Mouse (Mus musculus) MEL (cell line): ENCODE data around the gene Nfkbie. TPM values are rescaled to one million over a fixed set of nuclear protein-coding genes. Genes with fewer than 3 reads are reported as not detected.

ENCODE experiments used
- DNase-seq: peaks from one replicate; pipeline ENCODE4 v3.0.0; 2011; ENCODE audit warnings: low read depth, low spot score
- H3K27ac ChIP-seq: 2 replicates; pipeline ENCODE4 v1.5.1; 2012; ENCODE audit warnings: low read depth, mild to moderate bottlenecking, control low read depth, low read length, moderate library complexity; ENCODE audit not compliant: control insufficient read depth
- H3K27me3 ChIP-seq, 2 experiments: fragments of 150-350 bp in 1 of 2; sonication (generic) in 1 of 2; 2 replicates each; pipeline ENCODE4 v1.6.1; 2012; ENCODE audit warnings: low read length in 2 of 2, mild to moderate bottlenecking in 2 of 2, improper control_type of control experiment in 1 of 2, moderate library complexity in 1 of 2; ENCODE audit not compliant: insufficient read depth in 2 of 2, control insufficient read depth in 1 of 2
- H3K36me3 ChIP-seq, 2 experiments: 2 replicates each; pipeline ENCODE4 v1.6.1; 2012 to 2014; ENCODE audit warnings: low read length in 2 of 2, improper control_type of control experiment in 1 of 2, inconsistent platforms in 1 of 2, mild to moderate bottlenecking in 1 of 2; ENCODE audit not compliant: insufficient read depth in 2 of 2, control insufficient read depth in 1 of 2
- H3K4me1 ChIP-seq, 2 experiments: fragments of 150-350 bp in 1 of 2; sonication (generic) in 1 of 2; 2 replicates each; pipeline ENCODE4 v1.6.1; 2012; ENCODE audit warnings: low read length in 2 of 2, improper control_type of control experiment in 1 of 2, mild to moderate bottlenecking in 1 of 2; ENCODE audit not compliant: insufficient read depth in 2 of 2, control insufficient read depth in 1 of 2
- H3K4me3 ChIP-seq, 2 experiments: fragments of 150-350 bp in 1 of 2; sonication (generic) in 1 of 2; 2 replicates each; pipeline ENCODE4 v1.5.1; 2012; ENCODE audit warnings: low read depth in 2 of 2, low read length in 2 of 2, mild to moderate bottlenecking in 2 of 2, moderate library complexity in 2 of 2, control low read depth in 1 of 2, improper control_type of control experiment in 1 of 2; ENCODE audit not compliant: control insufficient read depth in 1 of 2, insufficient read depth in 1 of 2
- H3K79me2 ChIP-seq: 2 replicates; pipeline ENCODE4 v1.6.1; 2012; ENCODE audit warnings: mild to moderate bottlenecking, low read length, moderate library complexity; ENCODE audit not compliant: control insufficient read depth, poor library complexity, insufficient read depth
- H3K9ac ChIP-seq: 2 replicates; pipeline ENCODE4 v1.6.1; 2012; ENCODE audit warnings: low read depth, mild to moderate bottlenecking, control low read depth, low read length, moderate library complexity; ENCODE audit not compliant: control insufficient read depth, poor library complexity, severe bottlenecking
- H3K9me3 ChIP-seq: fragments of 150-350 bp; sonication (generic); replicated peaks from 2 replicates; pipeline ENCODE4 v1.6.1; 2012; ENCODE audit warnings: mild to moderate bottlenecking, low read length, improper control_type of control experiment, moderate library complexity; ENCODE audit not compliant: insufficient read depth
- BHLHE40 ChIP-seq: IDR thresholded peaks from 2 replicates; pipeline ENCODE4 v1.6.1; 2012; ENCODE audit warnings: low read depth, mild to moderate bottlenecking, inconsistent platforms, low read length, improper control_type of control experiment, borderline replicate concordance
- CHD2 ChIP-seq: IDR thresholded peaks from 2 replicates; pipeline ENCODE4 v1.6.1; 2011; ENCODE audit warnings: low read length, improper control_type of control experiment
- CTCF ChIP-seq, 3 experiments: IDR thresholded peaks in 2 of 3; conservative IDR thresholded peaks in 1 of 3; 2 replicates each; pipeline ENCODE4 v1.5.1; 2011 to 2012; ENCODE audit warnings: low read length in 3 of 3, low read depth in 2 of 3, mild to moderate bottlenecking in 2 of 3, improper control_type of control experiment in 1 of 3, inconsistent platforms in 1 of 3, mixed read lengths in 1 of 3, moderate library complexity in 1 of 3; ENCODE audit not compliant: control insufficient read depth in 1 of 3, insufficient read depth in 1 of 3, poor library complexity in 1 of 3, severe bottlenecking in 1 of 3
- E2F4 ChIP-seq: IDR thresholded peaks from 2 replicates; pipeline ENCODE4 v1.6.1; 2011; ENCODE audit warnings: low read depth, low read length, improper control_type of control experiment, borderline replicate concordance
- GABPA ChIP-seq: IDR thresholded peaks from 2 replicates; pipeline ENCODE4 v1.6.1; 2012; ENCODE audit warnings: low read depth, mild to moderate bottlenecking, inconsistent platforms, low read length, improper control_type of control experiment, moderate library complexity
- JUND ChIP-seq: IDR thresholded peaks from 2 replicates; pipeline ENCODE4 v1.6.1; 2011; ENCODE audit warnings: low read depth, mild to moderate bottlenecking, improper control_type of control experiment, low read length
- MAFK ChIP-seq: IDR thresholded peaks from 2 replicates; pipeline ENCODE4 v1.6.1; 2011; ENCODE audit warnings: low read depth, mild to moderate bottlenecking, low read length, improper control_type of control experiment, borderline replicate concordance
- MAX ChIP-seq: IDR thresholded peaks from 2 replicates; pipeline ENCODE4 v1.6.1; 2011; ENCODE audit warnings: low read length, improper control_type of control experiment
- MAZ ChIP-seq: IDR thresholded peaks from 2 replicates; pipeline ENCODE4 v1.6.1; 2012; ENCODE audit warnings: low read depth, mild to moderate bottlenecking, inconsistent platforms, low read length, improper control_type of control experiment
- MEF2A ChIP-seq: IDR thresholded peaks from 2 replicates; pipeline ENCODE4 v1.6.1; 2014; ENCODE audit warnings: low read depth, mild to moderate bottlenecking, inconsistent platforms, low read length, improper control_type of control experiment; ENCODE audit not compliant: poor library complexity, insufficient replicate concordance, severe bottlenecking; ENCODE audit errors: extremely low read depth
- NRF1 ChIP-seq: IDR thresholded peaks from 2 replicates; pipeline ENCODE4 v1.6.1; 2014; ENCODE audit warnings: low read depth, mild to moderate bottlenecking, inconsistent platforms, low read length, improper control_type of control experiment, moderate library complexity; ENCODE audit not compliant: poor library complexity, insufficient read depth, severe bottlenecking
- POLR2AphosphoS5 ChIP-seq: IDR thresholded peaks from 2 replicates; pipeline ENCODE4 v1.6.1; 2012; ENCODE audit warnings: low read depth, borderline replicate concordance, mild to moderate bottlenecking, inconsistent platforms, low read length, moderate library complexity, mixed read lengths
- RAD21 ChIP-seq: IDR thresholded peaks from 2 replicates; pipeline ENCODE4 v1.6.1; 2011; ENCODE audit warnings: mild to moderate bottlenecking, low read depth, low read length, improper control_type of control experiment
- SIN3A ChIP-seq: IDR thresholded peaks from 2 replicates; pipeline ENCODE4 v1.6.1; 2012; ENCODE audit warnings: low read length, improper control_type of control experiment, inconsistent platforms
- TAL1 ChIP-seq: IDR thresholded peaks from 2 replicates; pipeline ENCODE4 v1.6.1; 2012; ENCODE audit warnings: mild to moderate bottlenecking, inconsistent platforms, low read length, moderate library complexity, mixed read lengths
- TCF12 ChIP-seq: IDR thresholded peaks from 2 replicates; pipeline ENCODE4 v1.6.1; 2014; ENCODE audit warnings: low read depth, mild to moderate bottlenecking, inconsistent platforms, low read length, improper control_type of control experiment, moderate library complexity
- ZC3H11A ChIP-seq: IDR thresholded peaks from 2 replicates; pipeline ENCODE4 v1.6.1; 2012; ENCODE audit warnings: low read depth, mild to moderate bottlenecking, inconsistent platforms, low read length, improper control_type of control experiment
- ZKSCAN1 ChIP-seq: IDR thresholded peaks from 2 replicates; pipeline ENCODE4 v1.6.1; 2012; ENCODE audit warnings: low read depth, mild to moderate bottlenecking, inconsistent platforms, low read length, improper control_type of control experiment, moderate library complexity
- ZNF384 ChIP-seq: IDR thresholded peaks from 2 replicates; pipeline ENCODE4 v1.6.1; 2012; ENCODE audit warnings: low read depth, mild to moderate bottlenecking, inconsistent platforms, low read length, improper control_type of control experiment
- polyA plus RNA-seq, 2 experiments: library from polyadenylated mRNA; stranded (reverse) in 1 of 2; unstranded in 1 of 2; fragments of >175 nt in 1 of 2; fragments of >200 nt in 1 of 2; gene quantifications; 2 replicates each; pipeline versions ENCODE4 v1.2.1 to v1.2.4; 2012; ENCODE audit warnings: low replicate concordance in 2 of 2, low read depth in 1 of 2; ENCODE audit not compliant: insufficient read length in 2 of 2, insufficient read depth in 1 of 2, missing spikeins in 1 of 2
- total RNA-seq: library from RNA; depleted of rRNA; stranded (reverse); fragments of 300-350 nt; gene quantifications from 2 replicates; pipeline ENCODE4 v1.2.3, GENCODE M21; 2012

Nfkbie gene
- total and polyA plus RNA-seq, 3 experiments: 2.7 to 5.7 TPM; not detected in 1

DNA sequence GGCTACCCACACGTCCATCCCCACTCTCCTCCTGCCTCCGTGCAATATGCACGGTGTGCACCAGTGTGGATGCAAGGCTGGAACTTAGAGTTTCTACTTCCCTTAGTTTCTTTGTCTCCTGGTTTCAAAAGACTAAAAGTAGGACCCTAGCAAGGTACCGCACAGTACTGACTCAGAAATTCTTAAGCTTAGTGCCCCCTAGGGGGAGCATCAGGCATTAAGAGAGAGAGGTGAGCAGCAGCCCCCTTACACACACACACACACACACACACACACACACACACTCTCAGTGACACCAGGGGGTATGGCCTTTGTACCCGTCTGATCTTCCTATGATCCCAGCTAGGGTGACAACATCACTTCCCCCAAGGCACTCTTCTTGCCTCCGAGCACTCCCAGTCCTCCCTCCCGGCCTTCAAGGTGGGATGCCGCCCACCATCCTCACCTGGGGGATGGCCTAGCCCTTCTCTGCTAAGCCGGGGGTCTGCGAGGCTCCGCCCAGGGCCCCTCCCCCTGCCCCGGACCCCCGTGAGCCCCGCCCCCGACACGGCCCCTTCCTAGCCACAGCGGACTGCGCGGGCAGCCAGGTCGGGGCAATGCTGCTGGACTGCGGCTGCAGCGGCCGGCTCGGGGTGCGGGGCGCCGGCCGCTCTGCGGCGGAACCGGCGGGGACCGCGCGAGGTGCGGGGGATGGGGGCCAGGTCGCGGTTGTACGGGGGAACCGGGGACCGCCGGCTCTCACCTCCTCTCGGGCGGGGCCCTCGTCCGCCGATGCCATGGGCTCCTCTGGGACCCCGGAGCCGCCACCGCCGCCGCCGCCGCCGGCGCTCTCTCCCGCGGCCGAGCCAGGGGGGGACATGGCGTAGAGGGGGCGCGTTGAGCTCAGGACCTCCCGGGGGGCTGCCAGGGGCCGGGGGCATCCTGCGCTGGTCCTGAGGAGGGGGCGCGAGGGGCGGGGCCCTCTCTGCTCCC is 6.7 kb upstream of the Nfkbie start:
- TF ChIP-seq NRF1 (no peak), CHD2 (no peak), E2F4 (no peak), ZC3H11A (0 out of 2 replicates have a peak, but pooled peaks have one; percentile 9), BHLHE40 (no peak), MEF2A (no peak), TAL1 (no peak), JUND (no peak), MAX (no peak), CTCF (IDR thresholded peaks at IDR 0.05 in 2 of 3, conservative IDR thresholded peaks at IDR 0.05 in 1 of 3; ENCODE audit: control insufficient read depth in 1 of 3, insufficient read depth in 1 of 3, low read depth in 2 of 3, low read length in 3 of 3, poor library complexity in 1 of 3, severe bottlenecking in 1 of 3) (peak; percentile 47 to 55 (median 54)), RAD21 (peak; percentile 4), TCF12 (no peak), POLR2AphosphoS5 (no peak), SIN3A (no peak), GABPA (no peak), MAFK (no peak), MAZ (no peak; the same call in 1 of the 2 replicates)
- Histone ChIP-seq H3K36me3 (no peaks in the 10 kb centered on the region), H3K4me3 (peak overlapping the region; percentile 30 to 78; a peak in 3 of 4 replicates), H3K9me3 (no peaks in the 10 kb centered on the region), H3K79me2 (no peaks in the 10 kb centered on the region), H3K9ac (peak overlapping the region; percentile 49), H3K27ac (no peak overlapping the region), H3K4me1 (peaks cover 0 to 11% of the 10 kb centered on the region in 2 experiments; a peak in 1 of 4 replicates), H3K27me3 (peaks cover 0 to 2% of the 10 kb centered on the region in 2 experiments; a peak in 3 of 4 replicates)
- peak; percentile 64 for DNase-seq

DNA sequence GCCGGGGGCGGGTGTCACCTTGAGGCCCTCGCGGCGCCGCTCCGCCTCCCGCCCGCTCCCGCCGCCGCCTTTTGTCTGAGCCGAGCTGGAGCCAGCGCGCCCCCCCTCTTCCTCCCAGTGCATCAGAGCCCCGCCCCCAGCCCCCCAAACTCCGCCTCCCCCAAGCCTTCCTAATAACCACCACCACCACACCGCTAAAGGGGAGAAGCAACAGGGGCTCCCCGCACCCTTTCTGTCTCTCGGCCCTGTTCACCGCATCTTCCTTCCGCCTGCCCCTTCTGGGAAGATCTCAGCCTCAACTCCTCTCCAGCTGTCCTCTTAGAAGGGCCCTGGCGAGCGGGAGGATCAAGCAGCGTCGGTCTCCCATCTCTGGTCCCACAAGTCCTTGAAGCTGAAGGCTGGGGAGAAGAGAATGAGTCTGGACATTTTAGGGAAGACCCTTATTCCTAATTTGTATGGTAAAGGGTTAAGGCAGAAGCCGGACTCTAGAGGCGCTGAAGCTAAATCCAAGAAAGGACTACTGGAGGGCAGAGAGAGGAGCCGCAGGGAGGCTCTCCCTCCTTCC is 5.8 kb upstream of the Nfkbie start, which contains the start of gene Tmem151b:
Gene Tmem151b, minus strand, starts transcription at position 61 of the 565 bp plus-strand sequence.
- Histone ChIP-seq H3K79me2 (no peaks in the 10 kb centered on the region), H3K4me3 (peak within 1 kb of the TSS; percentile 30 to 78), H3K9ac (peak within 1 kb of the TSS; percentile 49), H3K9me3 (no peaks in the 10 kb centered on the region), H3K4me1 (peaks cover 0 to 19% of the 10 kb centered on the region in 2 experiments; a peak in 2 of 4 replicates), H3K27ac (no peak within 1 kb of the TSS), H3K36me3 (peaks cover 0 to 4% of the 10 kb centered on the region in 2 experiments; a peak in 2 of 4 replicates), H3K27me3 (peaks cover 0 to 2% of the 10 kb centered on the region in 2 experiments; a peak in 3 of 4 replicates)
- DNase-seq: peak; percentile 59
- TF ChIP-seq MAZ: no peak; the same call in 1 of the 2 replicates
- TF ChIP-seq POLR2AphosphoS5: no peak
- TF ChIP-seq MEF2A: no peak
- no peak for TF ChIP-seq CTCF (IDR thresholded peaks at IDR 0.05 in 2 of 3, conservative IDR thresholded peaks at IDR 0.05 in 1 of 3; ENCODE audit: control insufficient read depth in 1 of 3, insufficient read depth in 1 of 3, low read depth in 2 of 3, low read length in 3 of 3, poor library complexity in 1 of 3, severe bottlenecking in 1 of 3)
- TF ChIP-seq ZNF384: no peak
- no peak for TF ChIP-seq ZKSCAN1
